Mouse (Mus musculus) testis, adult 2 months (tissue): ENCODE data around the gene Blvra.

Source experiments
- CTCF ChIP-seq: fragments of 200-500 bp; IDR thresholded peaks from 2 replicates; pipeline ENCODE4 v1.5.1; 2012; ENCODE audit warnings: low read depth, mild to moderate bottlenecking, inconsistent platforms, low read length, moderate library complexity; ENCODE audit not compliant: control insufficient read depth, insufficient read depth, insufficient replicate concordance
- POLR2A ChIP-seq: fragments of 200-500 bp; IDR thresholded peaks from 2 replicates; pipeline ENCODE4 v1.6.1; 2012; ENCODE audit warnings: low read depth, mild to moderate bottlenecking, inconsistent platforms, low read length, moderate library complexity; ENCODE audit not compliant: control insufficient read depth

DNA sequence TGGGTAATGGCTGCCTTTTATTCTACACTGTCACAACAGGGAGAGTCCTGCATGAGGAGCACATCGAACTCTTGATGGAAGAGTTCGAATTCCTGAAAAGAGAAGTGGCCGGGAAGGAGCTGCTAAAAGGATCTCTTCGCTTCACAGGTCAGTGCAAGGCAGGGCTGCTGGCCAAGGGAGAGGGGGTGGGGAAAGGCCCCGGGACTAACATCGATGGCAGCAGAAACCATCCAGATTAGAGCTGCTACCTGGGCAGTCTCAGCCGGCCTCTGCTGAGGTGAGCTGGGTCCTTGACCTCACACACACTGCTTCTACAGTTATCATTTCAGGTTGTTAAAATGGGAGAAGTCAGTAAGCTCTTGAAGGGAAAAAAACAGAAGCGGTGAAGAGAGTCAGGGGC, 21.5 kb downstream of the Blvra start:
- TF ChIP-seq CTCF, result no peak
- no peak for TF ChIP-seq POLR2A
